Mouse (Mus musculus) gonadal fat pad, adult 2 months (tissue): Measurements from ENCODE around the gene Nrl. TPM values are rescaled to one million over a fixed set of nuclear protein-coding genes. Genes with fewer than 3 reads are reported as not detected.

Experiments used
- DNase-seq: peaks from one replicate; pipeline ENCODE4 v3.0.0-alpha.2; 2012; ENCODE audit warnings: low read depth
- polyA plus RNA-seq: library from polyadenylated mRNA; depleted of rRNA; stranded (reverse); fragments of >200 nt; gene quantifications from 2 replicates; pipeline ENCODE4 v1.2.3, GENCODE M21; 2012; rRNA removed

The Nrl gene
- polyA plus RNA-seq, 1 experiment = not detected

DNA sequence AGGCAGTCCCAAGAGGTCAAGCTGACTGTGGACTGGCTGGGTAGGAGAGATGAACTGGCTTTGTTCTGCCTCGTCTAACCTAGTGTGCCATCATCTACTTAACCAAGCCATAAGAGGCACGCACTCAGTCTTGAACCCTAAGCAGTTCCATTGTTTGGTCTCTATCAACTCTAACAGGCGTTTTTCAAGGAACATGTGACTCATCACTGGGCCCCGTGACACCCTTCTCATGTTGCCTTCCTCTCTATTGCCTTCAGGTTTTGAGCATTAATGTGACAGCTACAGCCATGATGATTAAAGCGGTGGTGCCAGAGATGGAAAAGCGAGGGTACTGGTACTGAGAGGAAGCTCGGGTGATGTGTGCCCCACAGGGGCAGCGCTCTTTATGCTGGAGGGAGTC is 37.9 kb downstream of the Nrl start:
- no peak for DNase-seq

DNA sequence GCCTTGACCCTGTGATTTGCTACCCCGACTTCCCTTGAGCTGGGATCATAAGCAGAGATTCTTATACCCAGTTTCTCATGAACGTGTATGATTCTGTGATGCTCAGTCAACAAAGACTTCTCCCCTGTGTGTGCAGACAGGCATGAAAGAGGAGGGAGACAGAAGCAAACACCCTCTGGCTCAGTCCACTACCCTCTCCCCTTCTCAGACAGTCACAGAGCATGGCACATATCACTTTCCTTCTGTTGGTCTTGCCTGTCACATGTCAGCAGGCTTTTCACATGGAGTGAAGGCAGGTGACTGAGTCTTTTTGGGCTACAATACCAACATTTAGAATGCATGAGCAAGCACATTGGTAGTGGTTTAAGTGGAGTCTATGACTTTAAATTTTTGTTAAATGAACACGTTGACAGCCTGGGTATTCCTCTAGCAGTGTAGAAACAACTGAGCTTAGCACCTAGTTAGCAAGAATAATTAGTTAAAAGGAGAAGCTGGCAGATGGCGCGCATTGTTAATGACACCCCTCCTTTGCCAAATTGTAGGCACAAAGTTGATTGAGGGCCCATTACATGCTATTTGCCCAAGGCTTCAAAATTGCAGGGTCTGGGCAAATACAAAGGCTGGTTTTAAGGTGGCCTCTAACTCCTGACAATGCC is 40.2 kb downstream of the Nrl start:
- DNase-seq = no peak

DNA sequence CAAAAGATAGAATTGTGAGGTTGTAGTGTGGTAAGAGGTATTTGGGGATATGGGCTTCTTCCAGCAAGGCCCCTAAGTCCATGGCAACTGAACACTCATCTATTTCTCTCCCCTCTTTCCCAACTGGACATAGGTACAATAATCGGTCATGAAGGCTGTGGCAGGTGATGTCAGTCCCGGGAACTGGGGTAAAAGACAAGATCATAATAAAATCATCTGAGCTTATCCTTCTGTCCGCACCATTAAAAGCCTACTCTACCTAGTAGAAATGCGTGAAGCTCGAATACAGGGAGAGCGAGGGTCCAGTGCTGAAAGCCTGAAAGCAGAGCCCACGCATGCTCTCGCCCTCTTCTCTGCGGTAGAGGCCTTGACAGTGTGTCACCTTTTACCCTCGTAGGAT is 45.2 kb downstream of the Nrl start:
- no peak for DNase-seq

DNA sequence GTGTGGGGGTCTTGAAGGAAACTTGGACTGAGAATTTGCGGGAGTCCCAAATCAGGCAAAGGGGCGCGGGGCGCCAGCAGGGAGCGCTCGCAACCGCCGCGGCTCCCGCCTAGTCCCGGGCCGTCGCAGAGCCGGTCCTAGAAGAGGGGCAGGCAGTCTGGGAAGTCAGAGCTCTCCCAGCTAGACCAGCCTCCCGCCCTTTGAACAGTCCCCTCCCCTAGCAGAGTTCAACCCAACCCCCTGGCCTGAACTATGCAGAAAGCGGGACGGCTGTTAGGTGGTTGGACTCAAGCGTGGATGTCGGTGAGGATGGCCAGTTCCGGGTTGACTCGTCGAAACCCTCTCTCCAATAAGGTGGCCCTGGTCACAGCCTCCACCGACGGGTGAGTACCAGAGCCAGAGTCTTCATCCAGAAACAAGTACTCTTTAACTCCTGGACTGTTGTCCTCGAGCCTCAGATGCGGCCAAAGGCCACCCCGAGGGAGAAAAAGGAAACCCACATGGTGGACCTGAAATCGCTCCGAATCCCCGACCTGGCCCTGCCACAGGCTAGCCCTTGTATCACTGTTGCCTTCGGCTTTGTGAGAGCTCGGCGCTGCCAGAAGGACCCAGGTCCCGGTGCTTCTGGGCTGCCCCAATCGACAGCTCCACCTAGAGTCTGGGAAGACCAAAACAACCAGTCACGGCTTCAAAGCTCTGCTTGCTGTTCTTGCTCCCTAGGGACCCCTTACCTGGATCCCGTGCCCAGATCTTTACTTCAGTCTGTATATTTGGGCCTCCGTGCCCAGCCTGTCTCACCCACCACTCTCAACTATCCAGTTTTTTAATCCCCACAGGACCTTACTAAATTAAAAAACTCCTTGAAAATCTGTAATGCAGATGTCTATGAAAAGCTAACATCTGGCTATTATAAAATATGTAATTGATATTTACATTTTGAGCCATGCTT is 45.9 kb downstream of the Nrl start, which contains the start of gene Dhrs4:
Gene Dhrs4 (plus strand): TSS at position 108 of the 949 bp plus-strand sequence.
- no peak for DNase-seq

DNA sequence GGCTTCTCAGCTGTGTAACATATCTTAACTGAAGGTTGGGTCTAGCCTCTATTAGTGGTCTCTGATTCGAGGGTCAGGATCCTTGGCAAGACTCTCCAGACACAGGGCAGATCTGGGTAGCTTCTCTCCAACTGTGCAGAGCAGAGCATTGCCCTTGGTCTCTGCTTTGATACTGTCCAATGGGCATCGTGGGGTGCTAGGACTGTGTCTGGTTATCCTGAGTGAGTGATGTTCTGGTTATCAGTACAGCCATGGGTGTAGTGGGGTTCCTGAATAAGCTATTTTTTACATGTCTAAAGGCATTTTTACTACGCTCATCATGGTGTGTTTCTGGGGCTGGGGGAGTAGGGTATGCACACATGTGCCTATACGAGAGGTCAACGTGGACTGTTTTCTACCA is 47.0 kb downstream of the Nrl start:
- DNase-seq = no peak

DNA sequence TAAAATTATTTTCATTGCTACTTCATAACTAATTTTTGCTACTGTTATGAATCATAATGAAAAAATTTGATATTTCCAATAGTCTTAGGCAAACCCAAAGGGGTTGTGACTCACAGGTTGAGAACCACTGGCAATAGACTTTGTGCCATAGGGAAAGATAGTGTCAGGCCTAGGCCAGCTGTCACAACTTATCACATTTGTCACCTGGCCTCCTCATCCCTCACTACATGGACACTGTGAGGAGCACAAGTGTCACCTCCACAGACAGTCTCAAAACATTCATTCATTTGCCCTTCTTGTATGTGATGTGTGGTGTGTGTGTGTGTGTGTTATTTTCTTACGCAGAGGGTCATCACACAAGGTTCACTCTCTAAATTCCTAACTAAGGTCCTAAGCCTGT is 47.4 kb downstream of the Nrl start:
- DNase-seq = no peak

DNA sequence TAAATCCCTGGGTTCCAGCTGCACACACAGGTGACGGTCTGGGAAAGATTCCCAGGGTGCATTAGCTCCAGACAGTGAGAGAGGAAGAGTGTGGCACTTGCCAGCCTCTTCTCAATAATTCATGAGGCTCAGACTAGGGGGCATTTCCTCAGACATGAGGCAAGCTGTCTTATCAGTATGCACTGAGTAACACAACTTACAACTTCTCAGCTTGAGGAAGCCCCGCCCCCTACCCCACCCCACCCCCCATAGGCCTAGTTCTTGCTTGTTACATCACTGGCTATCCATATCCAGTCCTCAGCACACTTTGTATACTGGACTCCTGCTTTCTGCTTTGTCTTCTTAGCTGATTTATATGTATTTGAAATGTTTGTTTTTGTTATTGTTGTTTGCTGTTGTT is 49.1 kb downstream of the Nrl start:
- no peak for DNase-seq

DNA sequence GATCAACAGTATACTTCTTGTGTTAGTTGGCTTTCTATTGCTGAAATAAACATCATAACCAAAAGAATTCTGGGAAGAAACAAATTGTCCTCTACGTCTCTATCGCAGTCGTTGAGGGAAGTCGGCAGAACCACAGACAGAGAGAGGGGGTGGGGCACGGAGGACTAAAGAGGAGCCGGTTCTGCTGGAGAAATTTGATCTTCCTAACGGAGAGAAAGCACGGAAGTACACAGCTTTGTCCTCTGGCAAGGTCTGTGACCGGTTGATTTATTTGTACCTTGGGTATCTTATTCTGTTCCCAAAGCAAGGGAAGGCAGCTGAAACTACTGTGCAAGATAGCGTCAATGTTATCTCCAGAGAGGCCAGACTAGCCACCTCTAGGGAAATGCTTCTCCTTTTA is 54.0 kb downstream of the Nrl start:
- no peak for DNase-seq

DNA sequence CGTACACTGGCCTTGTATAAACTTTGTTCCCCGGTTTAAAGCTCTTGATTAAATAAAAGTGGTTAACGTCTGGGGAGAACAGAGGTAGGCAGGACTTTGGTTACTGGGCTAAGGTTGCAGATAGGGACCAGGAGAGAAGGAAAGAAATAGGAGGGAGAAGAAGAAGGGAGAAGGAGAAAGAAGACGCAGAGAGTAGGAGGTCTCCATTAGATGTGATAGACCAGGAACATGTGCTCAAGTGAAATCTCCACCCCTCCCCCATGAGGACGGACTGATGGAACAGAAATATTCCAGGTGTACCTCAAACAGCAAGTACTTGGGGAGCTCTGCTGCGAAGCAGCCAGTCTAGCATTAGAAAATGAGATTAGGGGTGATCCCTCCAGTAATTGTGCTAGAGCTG is 55.0 kb downstream of the Nrl start:
- DNase-seq = no peak

DNA sequence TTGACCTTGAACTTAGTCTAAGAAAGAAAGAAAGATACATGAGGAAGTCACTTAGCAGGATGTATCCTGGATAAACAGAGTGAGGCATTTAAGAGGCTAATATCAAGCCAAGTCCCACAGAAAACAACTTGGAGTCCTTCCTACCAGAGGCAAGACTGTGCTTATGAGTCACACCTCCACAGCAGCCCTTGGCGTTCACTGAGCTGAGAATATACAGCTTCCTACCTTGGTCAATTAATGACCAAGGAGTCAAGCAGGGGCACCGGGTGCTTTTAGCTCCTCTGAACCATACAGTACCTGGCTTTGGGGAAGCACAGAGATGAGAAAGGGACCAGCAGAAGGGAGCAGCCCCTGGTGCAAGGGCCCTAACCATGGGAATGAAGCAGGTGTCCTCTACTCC is 55.7 kb downstream of the Nrl start:
- DNase-seq = no peak

Other genes with a start within 250 kb of the Nrl start
- 59.9 and 69.7 TPM in 2 replicates for gene Dhrs4, start 46.2 kb downstream of the Nrl start, polyA plus RNA-seq
- 2.2 and 2.5 TPM in 2 replicates for gene Carmil3, start 34.3 kb downstream of the Nrl start, polyA plus RNA-seq
- 0.39 and 0.74 TPM in 2 replicates for gene Cpne6, start 14.5 kb downstream of the Nrl start, polyA plus RNA-seq
- gene Pck2, start 15.3 kb upstream of the Nrl start, polyA plus RNA-seq = 46.6 and 53.5 TPM in 2 replicates
- 186 and 207 TPM in 2 replicates for gene Dcaf11, start 35.0 kb upstream of the Nrl start, polyA plus RNA-seq
- gene A730061H03Rik, start 35.4 kb upstream of the Nrl start, polyA plus RNA-seq = 5.5 and 6.6 TPM in 2 replicates
- gene Fitm1, start 50.6 kb upstream of the Nrl start, polyA plus RNA-seq = 1.6 and 4.0 TPM in 2 replicates
- 62.8 and 71.9 TPM in 2 replicates for gene Psme1, start 53.1 kb upstream of the Nrl start, polyA plus RNA-seq
- 37.4 and 62.0 TPM in 2 replicates for gene Emc9, start 60.3 kb upstream of the Nrl start, polyA plus RNA-seq
- 85.1 and 122 TPM in 2 replicates for gene Psme2, start 66.1 kb upstream of the Nrl start, polyA plus RNA-seq
- gene Rnf31, start 66.7 kb upstream of the Nrl start, polyA plus RNA-seq = 29.9 and 31.3 TPM in 2 replicates
- 63.1 and 66.8 TPM in 2 replicates for gene Irf9, start 78.6 kb upstream of the Nrl start, polyA plus RNA-seq
- 8.0 and 30.7 TPM in 2 replicates for gene Rec8, start 93.1 kb upstream of the Nrl start, polyA plus RNA-seq
- 93.1 and 112 TPM in 2 replicates for gene Ipo4, start 111.0 kb upstream of the Nrl start, polyA plus RNA-seq
- 3.5 and 4.7 TPM in 2 replicates for gene Gm49378, start 112.9 kb upstream of the Nrl start, polyA plus RNA-seq
- 103 and 117 TPM in 2 replicates for gene Tm9sf1, start 118.8 kb upstream of the Nrl start, polyA plus RNA-seq
- 4.4 and 4.6 TPM in 2 replicates for gene Tssk4, start 125.2 kb upstream of the Nrl start, polyA plus RNA-seq
- 33.1 and 34.8 TPM in 2 replicates for gene Mdp1, start 135.5 kb upstream of the Nrl start, polyA plus RNA-seq
- gene Gmpr2, start 147.0 kb upstream of the Nrl start, polyA plus RNA-seq = 17.9 and 24.6 TPM in 2 replicates
- 262 and 441 TPM in 2 replicates for gene Nedd8, start 147.1 kb upstream of the Nrl start, polyA plus RNA-seq
- 12.3 and 12.4 TPM in 2 replicates for gene Tinf2, start 156.8 kb upstream of the Nrl start, polyA plus RNA-seq
- 4.3 and 4.4 TPM in 2 replicates for gene Tgm1, start 188.9 kb upstream of the Nrl start, polyA plus RNA-seq
- gene Rabggta, start 197.3 kb upstream of the Nrl start, polyA plus RNA-seq = 48.4 and 49.0 TPM in 2 replicates
- gene Dhrs1, start 220.7 kb upstream of the Nrl start, polyA plus RNA-seq = 92.5 and 99.0 TPM in 2 replicates
- 16.7 and 18.1 TPM in 2 replicates for gene Nop9, start 220.7 kb upstream of the Nrl start, polyA plus RNA-seq
- gene Cideb, start 233.5 kb upstream of the Nrl start, polyA plus RNA-seq = 5.9 and 8.3 TPM in 2 replicates
- gene Ltb4r2, start 236.4 kb upstream of the Nrl start, polyA plus RNA-seq = 1.5 and 2.2 TPM in 2 replicates
- 3.8 and 4.6 TPM in 2 replicates for gene Ltb4r1, start 241.0 kb upstream of the Nrl start, polyA plus RNA-seq